Mouse (Mus musculus) layer of hippocampus, postnatal 25 days (tissue): Measurements from ENCODE around the gene Pigf. TPM values are rescaled to one million over a fixed set of nuclear protein-coding genes. Genes with fewer than 3 reads are reported as not detected.

Experiments used
- DNase-seq, 2 experiments: peaks; one replicate each; pipeline ENCODE4 v3.0.0; 2022; ENCODE audit warnings: mixed read lengths in 2 of 2, low spot score in 1 of 2; ENCODE audit errors: extremely low spot score in 1 of 2
- total RNA-seq, 2 experiments: library from RNA; stranded (reverse); gene quantifications; 2 replicates each; pipeline ENCODE4 v1.2.3; 2021

Pigf gene
- total RNA-seq, 2 experiments from 2014 or later: 16.9 to 17.7 TPM

DNA sequence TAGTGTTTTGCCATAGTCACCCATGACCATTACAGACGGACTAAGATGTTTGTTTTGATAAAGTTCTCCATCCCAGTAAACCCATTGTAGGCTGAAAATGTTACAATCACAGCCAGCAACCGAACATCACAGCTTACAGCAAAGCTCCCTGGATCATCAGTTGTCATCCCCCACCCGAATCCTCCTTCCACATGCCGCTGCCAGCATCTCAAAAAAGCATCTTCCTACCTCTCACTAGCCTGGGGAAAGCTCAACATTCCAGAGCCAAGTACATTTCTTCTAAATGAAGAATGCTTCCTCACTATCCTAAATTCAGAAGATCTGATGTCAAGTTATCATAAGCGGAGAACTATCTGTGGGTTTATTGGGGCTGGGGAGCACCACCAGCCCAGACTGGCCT is 13.3 kb upstream of the Pigf start:
- no peak for DNase-seq

DNA sequence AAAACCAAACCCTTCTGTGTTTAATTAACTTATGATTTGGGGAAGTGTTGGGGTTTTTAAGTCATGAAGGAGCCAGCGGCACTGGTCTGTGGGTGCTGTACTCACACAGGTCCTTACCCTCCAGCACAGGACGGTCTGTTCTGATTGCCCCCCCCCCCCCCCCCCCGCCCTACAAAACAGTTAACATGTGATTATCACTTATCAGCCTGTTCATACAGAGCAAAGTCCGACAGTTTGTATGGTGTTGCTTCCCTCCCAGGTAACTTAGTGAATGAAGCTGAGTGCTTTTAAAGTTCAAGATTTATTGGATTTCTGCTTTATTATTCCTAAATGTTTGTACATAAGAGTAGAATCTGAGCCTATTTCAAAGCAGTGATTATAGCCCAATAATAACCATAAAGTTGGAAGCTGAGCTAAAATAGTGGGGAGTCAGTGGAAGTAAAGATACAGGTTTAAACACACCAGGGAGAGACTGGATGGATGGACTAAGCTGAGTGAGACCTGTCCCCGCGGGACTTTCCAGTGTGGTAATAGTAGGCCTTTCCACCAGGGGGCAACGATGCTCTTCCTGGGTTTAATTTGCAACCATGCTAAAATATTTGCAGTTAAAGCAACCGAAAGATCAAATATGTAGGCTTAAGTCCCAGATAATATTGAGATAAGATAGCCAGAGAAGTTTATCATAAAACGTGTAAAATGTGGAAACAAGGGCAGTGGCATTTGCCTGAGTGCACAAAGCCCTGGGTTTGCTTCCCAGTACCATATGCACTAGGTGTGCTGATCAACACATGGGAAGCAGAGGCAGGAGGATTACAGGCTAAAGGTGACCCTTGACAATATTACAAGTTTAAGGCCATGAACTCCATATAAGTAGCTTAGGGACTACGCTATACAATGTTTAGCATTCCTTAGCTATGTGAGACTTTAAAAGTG is 11.2 kb upstream of the Pigf start:
- peak in 1 of 2 experiments; percentile 48 for DNase-seq

DNA sequence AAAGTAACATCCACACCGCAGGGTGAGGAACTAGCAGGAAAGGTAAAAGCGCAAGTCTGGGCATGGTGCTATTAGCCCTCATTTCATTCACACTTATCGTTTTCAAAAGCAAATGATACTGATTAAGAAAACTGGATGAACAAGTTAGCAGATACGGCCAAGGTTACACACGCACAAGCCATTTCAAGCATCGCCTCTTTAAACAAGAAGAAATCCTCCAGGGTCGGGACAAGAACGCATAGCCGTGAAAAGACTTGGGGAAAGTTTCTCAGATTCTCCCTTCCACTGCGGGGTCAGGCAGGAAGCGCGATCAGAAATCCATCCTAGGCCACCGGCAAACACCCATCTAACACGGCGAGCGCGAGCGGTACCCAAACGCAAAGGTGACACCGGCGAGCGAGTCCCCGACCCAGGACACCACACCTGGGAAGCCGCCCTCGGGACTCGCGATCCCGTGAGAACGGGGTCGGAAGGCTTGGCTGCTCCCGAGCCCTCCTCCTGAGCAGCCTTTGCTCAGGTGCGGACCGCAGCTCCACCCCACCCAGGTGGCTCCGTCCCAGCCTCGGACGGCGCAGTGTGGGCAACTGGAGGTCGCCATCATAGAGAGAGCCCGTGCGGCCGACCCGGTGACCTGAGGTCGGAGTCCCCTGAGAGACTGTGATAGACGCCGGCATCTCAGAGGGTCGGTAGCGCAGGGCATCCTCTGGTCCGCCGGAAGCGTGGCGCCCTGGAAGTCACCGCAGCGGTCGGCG is 539 bp downstream of the Pigf start:
- DNase-seq: no peak

DNA sequence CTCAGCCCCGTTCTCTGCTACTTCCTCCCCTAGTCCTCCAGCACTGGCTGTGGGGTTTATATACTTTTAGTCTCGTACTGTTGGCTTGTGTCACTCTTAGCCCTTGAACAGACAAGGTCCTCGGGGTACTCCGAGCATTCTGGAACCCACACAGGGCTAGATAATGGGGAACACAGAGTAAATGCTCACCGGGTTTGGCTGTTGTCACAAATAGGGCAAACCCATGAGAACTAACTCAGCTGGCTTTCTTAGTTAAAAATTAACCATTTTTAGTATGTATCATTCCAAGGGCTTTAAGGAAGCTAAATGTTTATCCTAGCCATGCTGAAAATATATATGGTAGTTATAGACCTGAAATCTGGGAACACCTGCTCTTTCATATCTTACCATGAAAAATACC is 5.5 kb downstream of the Pigf start:
- DNase-seq: no peak

DNA sequence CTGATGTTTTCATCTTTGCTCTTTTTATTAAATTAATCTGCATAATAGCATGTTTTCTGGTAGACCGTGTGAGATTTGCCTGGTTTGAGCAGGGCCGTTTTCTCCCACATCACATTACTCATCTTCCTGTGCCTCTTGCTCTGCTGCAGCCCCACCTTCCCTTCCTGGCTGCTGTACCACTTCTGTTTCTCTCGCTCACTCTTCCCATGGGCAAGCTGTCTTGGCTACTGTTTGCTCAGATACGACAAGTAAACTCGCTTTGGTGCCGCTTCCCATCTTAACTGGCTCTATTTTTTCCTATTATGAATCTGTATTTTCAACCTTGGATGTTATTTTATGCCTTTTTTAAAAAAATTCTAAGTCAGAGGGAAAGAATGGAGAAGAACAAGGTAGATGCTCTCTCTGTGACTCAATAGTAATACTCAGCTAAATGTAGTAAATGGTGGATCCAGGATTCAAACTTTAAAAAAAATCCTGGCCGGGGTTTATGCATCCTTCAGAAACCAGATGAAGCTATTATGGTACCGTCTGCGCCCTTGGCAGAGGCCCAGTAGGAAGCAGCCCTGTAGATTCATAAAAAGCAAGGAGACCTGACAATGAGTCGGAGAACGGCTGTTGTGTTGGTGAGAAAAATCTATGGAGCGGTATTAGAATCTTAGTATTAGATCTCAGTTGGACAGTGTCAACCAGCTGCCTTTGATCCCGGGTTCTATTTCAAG is 13.7 kb downstream of the Pigf start:
- peak; percentile 46 to 63 for DNase-seq

DNA sequence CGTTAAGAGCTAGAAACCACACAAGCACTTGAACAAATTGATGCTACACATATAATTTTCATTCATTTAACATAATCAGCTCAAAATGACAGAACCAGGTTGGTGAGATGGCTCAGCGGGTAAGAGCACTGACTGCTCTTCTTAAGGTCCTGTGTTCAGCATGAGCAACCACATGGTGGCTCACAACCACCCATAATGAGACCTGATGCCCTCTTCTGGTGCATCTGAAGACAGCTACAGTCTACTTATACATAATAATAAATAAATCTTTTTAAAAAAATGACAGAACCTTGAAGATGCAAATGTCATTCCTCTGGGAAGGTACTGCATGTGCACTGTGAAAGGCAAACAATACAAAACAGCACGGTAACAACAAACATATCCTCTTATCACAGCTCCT is 16.3 kb downstream of the Pigf start:
- DNase-seq: no peak

DNA sequence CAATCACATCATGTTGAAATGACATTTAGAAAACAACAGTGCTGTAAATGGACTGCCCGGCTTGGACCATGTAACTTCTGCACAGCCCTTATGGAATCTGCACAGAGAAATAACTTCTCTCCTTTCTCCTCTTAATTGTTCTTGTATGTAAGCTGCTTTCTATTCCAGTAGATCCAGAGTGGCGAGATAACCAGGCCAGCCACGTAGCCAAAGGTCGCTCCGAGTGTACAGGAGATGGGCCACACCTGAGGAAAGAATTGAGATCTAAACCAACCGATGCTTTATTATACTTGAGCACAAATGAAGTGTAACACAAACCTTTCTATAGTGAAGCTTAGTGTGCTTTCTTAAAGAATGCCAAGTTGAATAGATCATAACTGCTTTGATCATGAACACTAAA is 27.9 kb downstream of the Pigf start:
- DNase-seq: no peak

DNA sequence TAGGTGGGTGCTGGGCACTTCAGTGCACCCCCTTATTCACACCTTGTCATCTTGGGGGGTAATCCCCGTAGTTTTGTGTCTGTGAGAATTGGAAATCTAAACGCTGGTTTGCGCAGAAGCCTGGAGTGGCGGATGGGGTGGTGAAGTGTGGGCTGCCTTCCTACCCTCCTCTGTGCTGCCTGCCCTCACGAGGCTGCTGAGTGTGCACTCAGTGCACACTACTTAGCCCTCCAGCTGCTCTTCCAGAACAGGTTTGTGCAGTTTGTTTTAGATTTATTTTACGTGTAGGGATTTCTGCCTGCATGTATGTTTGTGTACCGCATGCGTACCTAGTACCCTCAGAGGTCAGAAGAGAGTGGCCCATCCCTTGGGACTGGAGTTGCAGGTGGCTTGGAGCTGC is 33.9 kb downstream of the Pigf start:
- no peak for DNase-seq

DNA sequence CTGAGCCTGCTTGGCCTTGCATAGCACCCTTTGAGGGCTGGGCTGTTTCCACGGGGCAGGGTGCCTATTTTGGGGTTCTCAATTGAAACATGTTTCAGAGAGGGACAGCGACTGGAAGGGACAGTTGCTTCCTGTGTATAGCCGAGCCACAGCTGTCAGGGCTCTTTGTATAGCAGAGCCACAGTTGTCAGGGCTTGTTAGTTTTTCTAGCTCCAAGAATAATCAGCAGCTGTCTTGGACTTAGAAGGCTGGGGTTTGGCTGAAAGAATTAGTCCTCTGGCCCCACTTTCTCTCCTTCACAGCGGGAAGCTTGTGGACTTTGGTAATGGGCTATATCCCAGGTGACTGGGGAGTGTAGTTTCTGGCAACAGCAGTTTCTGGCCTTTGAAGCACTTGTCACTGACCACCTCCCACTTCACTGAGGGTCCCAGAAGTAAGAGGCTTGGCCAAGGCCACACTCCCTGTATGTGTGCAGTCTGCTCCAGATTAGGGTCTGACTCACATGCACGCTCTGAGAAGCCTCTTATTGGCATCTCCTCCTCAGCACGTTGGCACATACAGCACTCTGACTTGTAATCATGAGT is 36.5 kb downstream of the Pigf start:
- no peak for DNase-seq

DNA sequence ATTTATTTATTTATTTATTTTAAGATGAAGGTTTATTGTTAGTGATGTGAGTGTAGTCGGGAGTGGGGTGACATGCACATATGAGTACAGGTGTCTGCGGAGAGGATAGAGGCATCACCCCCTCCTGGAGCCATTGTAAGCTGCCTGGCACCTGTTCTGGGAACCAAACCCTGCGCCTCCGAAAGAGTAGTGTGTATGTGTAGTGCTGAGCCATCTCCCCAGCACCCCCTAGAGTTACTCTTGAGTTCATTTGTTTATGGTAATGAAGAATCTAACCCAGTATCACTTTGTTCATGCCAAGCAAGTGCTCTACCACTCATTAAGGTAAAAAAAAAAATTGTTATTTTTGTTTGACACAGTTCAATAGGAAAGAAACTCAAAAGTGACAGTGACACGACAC is 37.0 kb downstream of the Pigf start:
- no peak for DNase-seq

DNA sequence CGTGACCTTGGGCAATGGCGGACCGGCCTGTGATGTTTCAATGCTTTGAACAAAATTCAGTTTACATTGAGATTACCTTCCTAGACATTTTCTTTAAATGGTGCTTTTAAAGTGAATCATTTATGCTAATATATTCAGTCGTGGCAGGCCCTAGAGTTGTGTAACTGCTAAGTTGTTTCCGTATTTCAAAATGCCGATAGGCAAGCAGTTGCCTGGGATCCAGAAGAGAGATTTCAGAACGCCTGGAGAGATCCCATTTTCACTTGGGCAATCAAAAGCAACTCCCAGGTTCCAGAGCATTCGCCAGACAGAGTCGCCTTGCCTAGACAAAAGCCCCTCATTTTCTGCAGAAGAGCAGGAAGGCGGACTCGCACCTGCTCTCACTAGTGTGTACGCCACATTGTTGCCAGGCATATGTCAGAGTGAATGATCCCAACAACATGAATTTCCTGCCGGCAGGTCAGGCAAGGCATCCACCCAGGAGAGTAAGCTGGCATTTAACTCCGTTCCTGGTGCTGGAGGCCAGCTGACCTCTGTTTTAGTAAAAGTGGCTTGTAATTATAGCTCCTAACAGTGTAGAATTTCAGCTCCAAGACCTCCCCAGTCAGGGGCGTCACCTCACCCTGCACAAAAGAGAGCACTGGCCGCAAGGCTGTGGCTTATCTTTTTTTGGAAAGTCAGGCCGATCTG is 38.6 kb downstream of the Pigf start:
- no peak for DNase-seq

DNA sequence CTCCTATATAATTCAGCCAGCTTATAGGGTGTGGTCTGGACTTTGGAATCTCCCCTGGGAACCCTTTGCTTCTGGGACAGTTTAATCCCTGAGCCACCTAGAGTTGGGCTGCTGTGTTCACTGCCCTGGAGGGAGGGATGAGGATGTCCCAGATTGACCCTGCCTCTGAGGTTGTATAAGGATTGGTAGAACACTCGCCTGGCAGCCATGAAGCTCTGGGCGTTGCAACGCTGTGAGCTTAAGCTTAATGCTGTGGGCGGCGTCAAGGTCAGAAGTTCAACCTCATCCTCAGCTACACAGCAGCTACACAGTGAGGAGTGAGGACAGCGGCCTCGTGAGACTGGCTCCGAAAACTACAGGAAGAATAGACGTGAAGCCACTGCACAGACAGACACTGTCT is 42.7 kb downstream of the Pigf start:
- no peak for DNase-seq

DNA sequence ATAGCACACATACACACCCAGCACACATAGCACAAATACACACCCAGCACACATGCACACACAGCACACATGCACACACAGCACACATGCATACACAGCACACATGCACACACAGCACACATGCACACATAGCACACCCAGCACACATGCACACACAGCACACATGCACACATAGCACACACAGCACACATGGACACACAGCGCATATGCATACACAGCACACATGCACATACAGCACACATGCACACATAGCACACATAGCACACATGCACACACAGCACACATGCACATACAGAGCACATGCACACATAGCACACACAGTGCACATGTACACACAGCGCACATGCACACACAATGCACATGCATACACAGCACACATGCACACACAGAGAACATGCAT is 43.5 kb downstream of the Pigf start:
- no peak for DNase-seq

DNA sequence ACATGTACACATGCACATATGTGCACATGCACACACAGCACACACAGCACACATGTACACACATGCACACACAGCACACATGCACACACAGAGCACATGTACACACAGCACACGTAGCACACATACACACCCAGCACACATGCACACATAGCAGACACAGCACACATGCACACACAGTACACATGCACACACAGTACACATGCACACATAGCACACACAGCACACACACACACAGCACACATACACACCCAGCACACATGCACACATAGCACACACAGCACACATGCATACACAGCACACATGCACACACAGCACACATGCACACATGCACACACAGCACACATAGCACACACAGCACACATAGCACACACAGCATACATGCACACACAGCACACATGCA is 44.0 kb downstream of the Pigf start:
- DNase-seq: no peak

DNA sequence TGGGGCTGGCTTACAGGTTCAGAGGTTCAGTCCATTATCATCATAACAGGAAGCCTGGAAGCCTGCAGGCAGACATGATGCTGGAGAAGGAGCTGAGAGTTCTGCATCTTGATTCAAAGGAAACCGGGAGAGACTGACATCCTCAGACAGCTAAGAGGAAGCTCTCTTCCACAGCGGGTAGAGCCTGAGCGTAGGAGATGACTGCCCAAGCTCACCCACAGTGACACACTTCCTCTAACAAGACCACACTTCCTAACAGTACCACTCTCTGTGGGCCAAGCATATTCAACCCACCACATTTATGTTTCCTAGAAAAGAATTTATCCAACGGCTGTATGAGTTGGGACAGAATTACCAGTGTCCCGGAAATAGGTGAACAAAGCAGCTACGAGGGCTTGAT is 46.7 kb downstream of the Pigf start:
- no peak for DNase-seq

DNA sequence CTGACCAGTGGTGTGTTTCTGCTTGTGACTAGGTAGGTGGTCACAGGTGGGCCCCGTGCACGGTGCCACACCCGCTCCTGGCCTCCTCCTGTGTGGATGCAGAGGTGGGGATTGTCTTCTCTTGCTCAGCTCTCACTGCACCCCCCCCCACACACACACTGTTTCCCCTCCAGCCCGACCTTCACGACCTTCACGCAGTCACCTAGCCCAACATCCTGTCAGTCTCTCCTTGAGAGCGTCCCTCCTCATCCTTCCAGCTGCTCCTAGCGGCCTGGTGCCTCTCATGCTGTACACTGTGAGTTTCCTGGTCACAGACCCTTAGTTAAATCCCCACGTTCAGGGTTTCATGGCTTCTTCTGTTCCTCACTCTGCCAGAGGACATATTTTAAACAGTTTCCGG is 48.8 kb downstream of the Pigf start:
- DNase-seq: no peak

DNA sequence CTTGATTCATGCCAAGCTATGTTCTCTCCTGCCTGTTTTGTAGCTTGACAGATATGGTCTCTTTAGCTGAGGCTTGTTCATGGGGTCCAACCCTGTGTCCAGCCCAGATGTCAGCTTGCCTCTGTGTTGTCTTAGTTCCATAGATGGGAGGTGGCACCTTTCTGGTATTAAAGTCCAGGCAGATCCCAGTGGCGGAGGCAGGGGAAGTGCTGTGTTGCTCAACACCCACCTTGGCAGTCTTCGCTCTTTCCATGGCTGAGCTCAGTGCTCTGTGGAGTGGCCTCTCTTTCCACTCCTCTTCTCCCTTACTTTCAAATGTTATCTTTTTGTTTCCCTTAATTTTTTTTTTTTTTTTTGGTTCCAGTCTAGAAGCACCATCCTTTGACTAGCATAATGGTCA is 52.1 kb downstream of the Pigf start:
- DNase-seq: no peak

DNA sequence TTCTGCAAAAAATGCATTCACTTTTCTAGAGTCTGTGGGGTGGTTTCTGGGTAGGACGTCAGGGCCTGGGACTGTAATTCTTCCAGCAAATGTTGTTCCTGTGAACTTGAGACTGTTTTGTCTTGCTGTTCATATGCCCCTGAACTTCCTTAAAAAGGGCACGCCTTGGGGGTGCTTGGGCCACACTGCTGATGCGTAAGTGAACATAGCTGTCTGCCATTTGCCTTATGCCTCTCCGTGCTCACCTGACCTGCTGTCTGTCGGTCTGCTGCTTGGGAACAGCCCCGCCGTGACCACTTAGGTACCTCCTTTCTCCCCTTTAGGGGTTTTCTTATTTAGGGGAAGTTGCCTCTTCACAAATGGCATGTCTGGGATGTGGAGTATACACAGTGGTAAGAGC is 53.3 kb downstream of the Pigf start:
- no peak for DNase-seq

DNA sequence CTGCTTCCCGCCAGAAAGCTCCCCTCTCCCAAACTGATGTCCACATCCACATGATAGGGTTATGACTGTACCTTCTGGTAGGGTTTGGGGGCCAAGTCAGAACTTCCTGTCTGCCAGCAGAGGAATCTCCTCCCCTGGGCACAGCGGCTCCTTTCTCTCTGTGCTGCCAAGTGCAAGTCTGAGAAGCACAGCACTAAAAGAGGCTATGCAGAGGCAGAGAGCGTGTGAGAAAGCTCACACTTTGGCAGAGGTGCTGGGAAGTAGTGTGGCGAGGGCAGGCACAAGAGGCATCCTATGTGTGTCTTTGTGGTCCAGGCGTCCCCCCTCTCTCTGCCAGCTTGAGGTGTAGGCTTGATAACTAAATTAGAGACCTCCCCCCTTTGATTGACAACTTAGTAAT is 54.2 kb downstream of the Pigf start:
- no peak for DNase-seq

DNA sequence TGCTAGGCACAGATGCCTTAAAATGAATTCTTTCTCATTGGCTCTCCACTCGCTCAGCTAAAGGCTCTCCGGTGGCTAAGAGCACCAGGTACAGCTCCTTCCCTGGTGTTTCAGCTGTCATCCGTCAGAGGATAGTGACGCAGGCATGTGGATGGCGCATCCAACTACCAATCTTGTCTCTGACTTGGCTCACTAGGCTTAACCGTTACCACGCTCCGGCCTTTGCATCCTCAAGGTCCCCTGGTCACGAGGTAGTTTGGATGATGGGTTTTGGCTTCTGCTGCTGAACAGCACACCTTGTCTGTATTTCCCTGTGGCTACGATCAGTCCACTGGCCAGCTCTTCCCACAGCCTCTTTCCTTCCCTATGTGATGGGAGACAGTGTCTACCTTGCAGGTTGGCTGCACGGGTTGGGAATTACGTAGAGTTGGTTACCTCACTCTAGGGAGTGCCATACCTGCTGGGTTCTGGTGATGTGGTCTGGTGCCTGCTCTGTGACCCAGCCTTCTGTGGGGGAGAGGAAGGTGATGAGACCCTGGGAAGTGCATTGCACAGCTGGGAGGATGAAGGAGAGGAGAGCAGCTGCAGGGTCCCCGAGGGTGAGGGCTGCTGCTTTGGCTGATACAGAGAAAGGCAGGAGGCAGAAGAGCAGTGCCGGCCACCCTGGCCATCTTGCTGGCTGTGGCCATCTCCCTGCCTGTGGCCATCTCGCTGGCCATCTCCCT is 55.0 kb downstream of the Pigf start:
- DNase-seq: no peak
